Mouse (Mus musculus): ENCODE data around the gene Mrps9.
"Not testable (repeated sequence)": the region's sequence is repeated elsewhere in the genome, so short reads cannot be mapped to it uniquely, and the experiment has no call there.

Mrps9 gene

DNA sequence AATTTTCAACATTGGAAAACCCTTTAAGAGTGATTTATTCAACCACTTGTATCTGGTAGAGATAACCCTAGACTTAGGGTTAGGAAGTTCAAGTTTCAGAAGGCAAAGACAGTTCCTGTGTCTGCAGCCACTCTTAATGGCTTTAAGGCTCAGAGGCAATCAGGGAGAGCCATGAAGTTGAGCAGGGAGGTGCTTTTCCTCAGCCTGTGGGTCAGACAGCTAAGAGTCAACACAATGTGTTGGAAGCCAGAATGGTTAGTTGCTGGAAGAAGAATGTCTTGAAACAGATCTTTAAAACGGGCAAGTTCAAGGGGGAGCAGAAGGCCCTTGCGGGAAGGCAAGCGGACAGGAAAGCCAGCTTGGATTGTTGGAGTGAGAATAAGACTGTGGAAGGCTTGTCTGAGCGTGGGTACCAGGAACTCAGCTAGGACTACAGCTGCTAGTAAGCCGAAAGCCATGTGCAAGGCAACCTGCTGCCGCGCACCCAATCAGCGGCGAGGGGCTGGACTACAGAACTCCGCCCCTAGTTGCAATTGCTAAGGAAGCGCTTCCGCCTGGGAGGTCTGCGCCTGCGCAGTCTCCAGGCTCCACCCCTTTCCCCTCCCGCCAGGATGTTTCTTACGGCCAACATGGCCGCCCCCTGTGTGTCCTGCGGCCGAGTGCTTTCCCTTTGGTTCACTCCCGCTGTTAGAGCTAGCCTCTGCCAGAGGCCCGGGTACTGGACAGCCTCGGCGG is at the start of gene Mrps9:
Mrps9 (plus strand) TSS at position 571 of the 735 bp plus-strand sequence.
- peak; percentile 91 for DNase-seq (ENCODE audit: low read depth)

GRCm38 (mm10) chr1:42813301-42813845 is 37.7 kb upstream of the Mrps9 start:
- DNase-seq (ENCODE audit: low read depth): no peak

DNA sequence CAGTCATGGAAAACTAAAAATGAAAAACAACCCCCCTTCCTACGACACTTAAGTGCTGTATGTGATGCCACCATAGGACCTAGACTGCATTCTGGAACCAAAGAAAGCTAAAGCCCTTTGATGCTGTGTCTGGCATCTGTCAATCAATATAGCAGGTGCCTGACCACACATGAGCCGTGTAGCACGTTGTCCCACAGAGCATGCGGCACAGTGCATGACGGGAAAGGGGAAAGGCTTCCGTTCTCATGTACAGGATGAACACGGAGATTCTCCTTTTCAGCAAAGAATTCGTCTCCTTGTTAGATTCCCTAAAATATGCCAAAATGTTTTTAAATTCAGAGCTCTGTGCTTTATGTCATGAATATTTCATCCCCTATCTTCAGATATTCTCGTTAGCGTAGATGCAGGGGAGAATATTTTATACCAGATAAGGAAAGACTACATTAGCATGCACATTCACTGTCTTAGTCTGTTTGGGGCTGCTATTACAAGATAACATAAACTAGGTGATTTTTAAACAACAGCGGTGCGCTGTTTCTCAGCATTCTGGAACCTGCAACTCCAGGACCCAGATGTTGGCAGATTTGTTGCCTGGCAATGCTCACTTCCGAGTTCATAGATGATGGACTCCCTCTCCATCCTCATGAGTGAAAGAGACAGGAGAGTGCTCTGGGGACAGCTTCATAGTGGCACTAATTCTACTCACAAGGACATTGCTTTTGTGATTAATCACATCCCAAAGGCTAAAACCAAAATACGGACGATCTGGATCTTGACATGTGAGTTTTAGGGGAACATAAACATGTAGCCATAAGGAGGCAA is 36.0 kb upstream of the Mrps9 start:
- no peak for DNase-seq (ENCODE audit: low read depth)

DNA sequence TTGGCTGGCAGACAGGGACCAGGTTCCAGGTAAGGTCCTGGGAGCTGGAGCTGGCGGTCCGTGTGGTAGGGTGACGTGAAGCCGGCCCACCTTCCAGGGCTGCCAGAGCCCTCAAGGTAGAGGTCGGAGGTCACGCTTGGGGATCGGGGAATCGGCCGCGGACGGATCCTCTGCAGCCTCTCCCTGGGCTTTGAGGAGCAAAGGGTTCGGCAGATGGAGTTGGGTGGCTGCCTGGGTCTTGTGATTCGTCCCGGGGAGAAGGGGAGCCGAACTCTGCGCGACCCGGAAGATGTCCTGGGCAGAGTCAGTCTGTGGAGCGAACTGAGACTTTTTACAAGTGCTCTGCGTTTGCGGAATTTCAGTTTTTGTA is 350 bp downstream of the Mrps9 start:
- no peak for DNase-seq (ENCODE audit: low read depth)

DNA sequence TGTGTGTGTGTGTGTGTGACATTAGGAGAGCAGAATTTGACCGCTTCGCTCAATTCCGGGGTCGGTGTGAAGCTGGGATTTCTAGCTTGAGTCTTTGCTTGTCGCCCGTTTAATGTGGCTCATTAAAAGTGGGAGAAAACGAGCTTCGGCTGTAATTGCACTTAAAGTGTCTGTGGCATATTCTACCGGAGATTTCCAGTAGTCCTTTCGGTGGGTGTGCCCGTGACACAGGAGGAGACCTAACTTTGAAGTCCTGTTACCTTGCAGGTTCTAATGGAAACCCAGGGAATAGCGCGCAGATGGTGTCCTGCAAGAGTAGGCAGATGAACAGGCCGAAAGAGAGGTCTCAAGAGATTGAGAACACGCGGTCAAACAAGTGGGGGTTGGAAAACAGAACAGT is 777 bp downstream of the Mrps9 start:
- no peak for DNase-seq (ENCODE audit: low read depth)

- DNase-seq (ENCODE audit: low read depth): no peak
These were observed 13.8 kb downstream of the Mrps9 start for GRCm38 (mm10) chr1:42864719-42865250.

- no peak for DNase-seq (ENCODE audit: low read depth)
These were observed 14.4 kb downstream of the Mrps9 start for GRCm38 (mm10) chr1:42865336-42865939.

DNA sequence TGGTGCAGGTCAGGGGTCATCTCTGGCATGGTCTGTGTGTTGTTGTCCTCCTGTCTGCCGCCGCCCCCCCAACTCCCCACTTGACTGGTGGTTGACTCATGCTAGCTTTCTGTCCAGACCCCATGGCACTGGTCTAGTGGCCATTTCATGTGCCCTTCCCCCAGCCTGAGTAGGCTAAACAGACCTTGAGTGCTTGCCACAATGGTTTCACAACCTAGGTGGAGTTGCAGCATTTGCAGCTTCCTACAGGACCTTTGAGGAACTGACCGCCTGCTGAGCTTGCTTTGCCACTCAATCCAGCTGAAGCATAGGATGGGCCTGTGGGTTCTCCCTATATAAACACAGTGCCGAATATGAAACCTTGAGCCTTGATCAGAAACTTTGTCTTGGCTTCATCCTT is 15.0 kb downstream of the Mrps9 start:
- no peak for DNase-seq (ENCODE audit: low read depth)

DNA sequence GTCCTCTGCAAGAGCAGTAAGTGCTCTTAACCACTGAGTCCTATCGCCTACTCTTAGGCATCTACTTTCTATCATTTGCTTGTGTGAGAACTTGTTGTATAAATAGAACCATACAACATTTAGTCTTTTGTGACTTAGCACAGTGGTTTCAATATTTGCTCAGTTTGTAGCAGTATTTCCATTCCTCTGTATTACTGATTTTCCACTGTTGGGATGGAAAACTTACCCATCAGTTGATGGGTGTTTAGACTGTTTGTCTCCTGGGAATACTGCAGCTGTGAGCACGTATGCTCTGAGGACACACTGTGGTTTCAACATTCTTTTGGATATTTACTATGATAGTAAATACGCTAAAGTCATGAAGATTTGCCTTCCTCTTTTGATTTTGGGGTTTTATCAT is 16.2 kb downstream of the Mrps9 start:
- DNase-seq (ENCODE audit: low read depth): no peak

DNA sequence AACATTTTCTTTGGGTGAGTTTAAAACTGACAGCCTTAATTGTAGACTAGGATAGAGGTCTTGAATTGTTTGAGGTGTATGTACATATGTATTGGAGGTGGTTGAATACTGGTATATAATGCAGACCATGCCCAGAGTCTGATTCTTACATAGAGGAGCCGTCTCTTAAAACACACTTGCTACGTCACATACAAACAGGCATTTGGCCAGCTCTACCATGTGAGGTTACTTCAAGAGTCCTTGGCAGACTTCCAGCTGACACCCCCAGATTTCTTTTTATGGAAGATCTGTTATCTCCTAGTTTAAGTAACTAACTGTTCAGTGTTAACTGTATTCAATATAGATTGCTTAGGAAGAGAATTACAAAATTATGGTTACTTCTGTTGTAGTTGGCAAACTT is 23.1 kb downstream of the Mrps9 start:
- no peak for DNase-seq (ENCODE audit: low read depth)

DNA sequence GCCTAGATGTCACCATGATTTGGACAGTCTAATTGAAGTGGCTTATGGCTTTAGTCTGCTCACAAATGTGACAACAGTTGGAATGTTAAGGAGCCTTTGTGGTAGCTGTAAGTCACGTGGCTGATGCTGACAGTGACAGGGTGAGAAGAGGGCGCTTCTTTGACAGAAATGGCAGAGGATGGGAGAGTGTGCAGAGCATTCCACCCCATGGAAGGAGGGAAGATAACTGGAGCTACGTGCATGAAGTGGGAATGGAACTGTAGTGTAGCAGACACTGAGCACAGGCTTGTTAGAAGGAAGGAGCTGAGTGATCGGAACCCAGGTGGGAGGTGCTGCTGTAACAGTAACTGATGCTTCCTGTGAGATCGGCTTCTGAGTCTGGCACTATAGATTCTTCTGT is 24.2 kb downstream of the Mrps9 start:
- DNase-seq (ENCODE audit: low read depth): no peak

DNA sequence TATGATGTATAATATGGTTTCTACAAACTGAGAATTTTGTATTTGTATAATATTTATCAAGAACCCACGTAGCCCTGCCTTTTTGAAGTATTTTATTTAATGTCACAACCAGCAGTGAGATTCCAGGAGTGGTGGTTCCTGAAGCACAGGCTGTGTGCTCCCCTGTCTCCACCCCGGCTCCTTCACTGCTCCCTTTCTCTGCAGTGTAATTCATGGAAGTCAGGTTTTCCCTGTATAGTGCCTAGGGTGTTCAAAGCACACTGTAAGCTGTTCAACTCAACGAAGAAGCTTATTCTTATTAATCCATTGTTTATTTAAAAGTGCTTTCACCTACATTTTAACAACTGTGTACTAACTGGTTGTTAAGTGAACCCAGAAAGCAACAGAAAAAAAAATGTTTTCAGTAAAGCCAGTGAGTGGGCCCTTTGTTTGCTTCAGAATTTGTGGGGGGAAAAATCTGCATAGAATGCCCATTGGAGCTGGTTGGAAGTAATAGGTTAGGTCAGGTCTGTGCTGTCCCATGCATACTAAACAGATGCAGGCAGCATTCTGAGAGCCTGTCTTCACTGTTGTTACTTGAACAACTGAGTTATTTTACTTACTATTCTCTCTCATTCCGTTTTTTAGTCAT is 25.5 kb downstream of the Mrps9 start:
- DNase-seq (ENCODE audit: low read depth): no peak

DNA sequence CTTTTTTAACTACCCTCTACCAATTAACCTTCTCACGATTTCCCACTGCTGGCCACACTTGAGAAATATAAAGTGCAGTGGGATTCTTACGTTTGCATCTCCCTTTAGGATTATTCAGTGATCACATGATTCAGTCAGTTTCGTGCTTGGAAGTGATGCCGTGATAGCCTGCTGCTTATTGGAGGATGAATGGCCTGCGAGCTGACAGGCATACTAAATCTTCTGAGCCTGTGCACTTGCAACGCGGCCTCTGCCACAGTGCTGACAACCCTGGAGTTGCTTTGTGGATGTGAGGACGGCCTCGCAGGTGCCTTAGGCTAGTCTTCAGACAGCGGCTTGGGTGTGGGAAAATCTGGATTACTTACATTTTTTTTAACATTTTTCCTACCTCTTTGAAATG is 26.2 kb downstream of the Mrps9 start:
- DNase-seq (ENCODE audit: low read depth): no peak

DNA sequence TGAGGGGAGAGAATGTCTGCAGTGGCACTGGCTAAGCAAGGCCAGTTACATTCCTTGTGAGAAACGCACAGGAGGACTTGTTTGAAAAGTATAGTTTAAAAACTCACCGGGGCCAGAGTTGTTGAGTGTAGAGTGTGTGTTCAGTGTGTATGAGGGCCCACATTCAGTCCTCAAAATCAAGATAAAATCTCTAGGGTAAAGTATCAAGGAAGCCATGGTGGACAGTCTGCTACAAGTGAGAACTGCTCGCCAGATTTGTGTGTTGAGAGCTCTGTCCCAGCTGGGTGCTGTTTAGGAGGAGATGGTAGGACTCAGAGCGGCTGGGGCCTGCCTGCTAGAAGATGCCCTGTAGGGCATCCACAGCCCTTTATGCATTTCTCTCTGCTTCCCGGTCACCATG is 27.8 kb downstream of the Mrps9 start:
- DNase-seq (ENCODE audit: low read depth): no peak

DNA sequence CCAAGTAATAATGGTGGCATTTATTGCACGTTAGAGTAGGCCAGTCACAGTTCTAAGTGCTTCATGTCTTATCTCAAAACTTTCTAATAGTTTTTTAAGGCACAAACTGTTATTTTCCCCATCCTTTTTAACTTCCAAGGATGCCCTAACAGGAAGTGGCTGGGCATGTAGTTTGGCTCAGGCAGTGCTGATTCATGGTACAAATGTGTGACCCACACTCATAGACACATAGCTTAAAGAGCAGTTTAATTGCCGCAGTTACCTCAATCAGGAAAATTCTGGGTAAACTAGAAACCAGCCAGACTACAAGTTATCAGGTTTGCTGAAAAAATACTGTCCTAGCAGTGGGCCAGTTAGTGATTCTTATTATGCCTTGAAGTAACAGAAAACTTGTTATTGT is 31.2 kb downstream of the Mrps9 start:
- no peak for DNase-seq (ENCODE audit: low read depth)

GRCm38 (mm10) chr1:42883418-42883817 is 32.4 kb downstream of the Mrps9 start:
- not testable (repeated sequence) for DNase-seq (ENCODE audit: low read depth)

DNA sequence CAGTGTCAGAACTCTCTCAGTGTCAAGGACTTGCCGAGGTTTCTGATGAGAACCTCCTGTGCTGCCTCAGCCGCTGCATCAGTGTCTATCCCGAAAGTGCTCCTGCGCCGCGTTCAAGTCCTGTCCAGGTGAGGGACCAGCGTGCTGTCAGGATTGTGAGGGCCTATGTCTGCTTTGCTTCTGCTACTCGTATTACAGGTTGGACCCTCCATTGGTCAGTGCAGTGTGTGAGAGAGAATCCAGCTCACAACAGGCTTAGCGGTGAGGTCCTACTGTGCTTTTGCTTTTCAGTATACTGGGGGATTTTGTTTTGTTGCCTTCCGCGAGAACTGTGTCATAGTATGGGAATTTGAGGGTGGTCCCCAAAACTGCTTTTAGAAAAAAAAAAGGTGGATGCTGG is 36.8 kb downstream of the Mrps9 start:
- DNase-seq (ENCODE audit: low read depth): no peak

GRCm38 (mm10) chr1:42888541-42889349 is 37.7 kb downstream of the Mrps9 start:
- no peak for DNase-seq (ENCODE audit: low read depth)

GRCm38 (mm10) chr1:42889421-42889887 is 38.4 kb downstream of the Mrps9 start:
- no peak for DNase-seq (ENCODE audit: low read depth)

DNA sequence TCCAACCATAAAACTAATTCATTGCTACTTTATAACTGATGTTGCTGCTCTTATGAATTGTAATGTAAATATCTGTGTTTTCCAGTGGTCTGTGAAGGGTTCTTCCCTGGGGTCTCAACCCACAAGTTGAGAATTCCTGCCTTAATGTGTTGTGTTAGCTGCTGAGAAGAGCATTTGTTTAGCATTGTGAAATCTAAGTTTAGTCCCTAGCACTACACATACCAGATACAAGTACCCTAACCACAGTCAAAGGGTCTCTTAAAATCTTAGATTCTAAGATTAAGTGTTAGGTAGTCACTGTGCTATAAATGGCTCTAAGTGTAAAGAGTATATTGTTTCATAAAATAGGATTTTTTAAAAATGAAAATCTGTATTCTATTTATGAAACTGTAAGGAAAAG is 43.7 kb downstream of the Mrps9 start:
- DNase-seq (ENCODE audit: low read depth): no peak

- DNase-seq (ENCODE audit: low read depth): no peak
These were observed 54.1 kb downstream of the Mrps9 start for GRCm38 (mm10) chr1:42905148-42905547.
